In genomic region chr14:8405946-8406345, GRCm38 (mm10) we compare ENCODE assay signal across 25 mouse cellular contexts. TPM values are rescaled to one million over a fixed set of nuclear protein-coding genes. Genes with fewer than 3 reads are reported as not detected.
"Had no signal": no experiment of that assay in that cellular context is flagged by ENCODE, and none has a peak within 500 bp of the region (broad histone marks: within the 10 kb centered on the region; RNA-seq: fewer than 3 reads in every experiment).

No protein-coding gene starts in this region.

- H3K4me3 ChIP-seq: kidney, embryonic 15.5 days; limb, embryonic 10.5 days; limb, embryonic 13.5 days; liver, embryonic 12.5 days; liver, embryonic 15.5 days; lung, embryonic 15.5 days; megakaryocyte, embryonic 14.5 days; midbrain, embryonic 10.5 days; midbrain, embryonic 13.5 days; myocyte; neural tube, embryonic 13.5 days had no signal

- H3K27me3 ChIP-seq: kidney, embryonic 15.5 days; limb, embryonic 13.5 days; liver, embryonic 12.5 days; liver, embryonic 15.5 days; lung, embryonic 15.5 days; megakaryocyte, embryonic 14.5 days; midbrain, embryonic 13.5 days; neural tube, embryonic 13.5 days had no signal

- DNase-seq: kidney, adult 2 months; kidney, postnatal 10 days; kidney, postnatal 36 days; liver; lung, adult 18-20 months; lung, postnatal 10 days; lung, postnatal 36 days; thymus, postnatal 36 days had no signal

- H3K27ac ChIP-seq: kidney, embryonic 15.5 days; limb, embryonic 10.5 days; limb, embryonic 13.5 days; liver, embryonic 12.5 days; liver, embryonic 15.5 days; lung, embryonic 15.5 days; midbrain, embryonic 10.5 days; midbrain, embryonic 13.5 days; neural tube, embryonic 13.5 days had no signal

- H3K4me1 ChIP-seq: kidney, embryonic 15.5 days; limb, embryonic 13.5 days; liver, embryonic 12.5 days; liver, embryonic 15.5 days; lung, embryonic 15.5 days; megakaryocyte, embryonic 14.5 days; midbrain, embryonic 10.5 days; midbrain, embryonic 13.5 days; neural tube, embryonic 13.5 days had no signal

- H3K36me3 ChIP-seq: kidney, embryonic 15.5 days; limb, embryonic 10.5 days; limb, embryonic 13.5 days; liver, embryonic 12.5 days; liver, embryonic 15.5 days; lung, embryonic 15.5 days; midbrain, embryonic 10.5 days; midbrain, embryonic 13.5 days; neural tube, embryonic 13.5 days had no signal

- H3K9me3 ChIP-seq: kidney, embryonic 15.5 days; limb, embryonic 10.5 days; limb, embryonic 13.5 days; liver, embryonic 12.5 days; liver, embryonic 15.5 days; lung, embryonic 15.5 days; megakaryocyte, embryonic 14.5 days; midbrain, embryonic 10.5 days; midbrain, embryonic 13.5 days; neural tube, embryonic 13.5 days had no signal

- H3K9ac ChIP-seq: kidney, embryonic 15.5 days; limb, embryonic 13.5 days; liver, embryonic 12.5 days; liver, embryonic 15.5 days; lung, embryonic 15.5 days; midbrain, embryonic 13.5 days; neural tube, embryonic 13.5 days had no signal

RNA-seq across cellular contexts. Expression of gene Oit1, which starts 27.4 kb away (rescaled TPM):
- total RNA-seq: layer of hippocampus, postnatal 14 days; left cerebral cortex, adult 18-20 months; left cerebral cortex, postnatal 25 days; monocyte, adult 5-6 weeks; neutrophil, adult 5-6 weeks had no signal
- polyA plus RNA-seq: limb, embryonic 10.5 days; limb, embryonic 13.5 days; liver, embryonic 12.5 days; liver, embryonic 15.5 days; midbrain, embryonic 13.5 days; midbrain, embryonic 16.5 days; myocyte; neural tube, embryonic 13.5 days had no signal
